Mouse (Mus musculus): ENCODE measurements around the gene Hcn3.
A peak's percentile ranks its signal among the peaks of the same experiment; 100 is the strongest.
"Not testable (repeated sequence)": the region's sequence is repeated elsewhere in the genome, so short reads cannot be mapped to it uniquely, and the experiment has no call there.

The Hcn3 gene

DNA sequence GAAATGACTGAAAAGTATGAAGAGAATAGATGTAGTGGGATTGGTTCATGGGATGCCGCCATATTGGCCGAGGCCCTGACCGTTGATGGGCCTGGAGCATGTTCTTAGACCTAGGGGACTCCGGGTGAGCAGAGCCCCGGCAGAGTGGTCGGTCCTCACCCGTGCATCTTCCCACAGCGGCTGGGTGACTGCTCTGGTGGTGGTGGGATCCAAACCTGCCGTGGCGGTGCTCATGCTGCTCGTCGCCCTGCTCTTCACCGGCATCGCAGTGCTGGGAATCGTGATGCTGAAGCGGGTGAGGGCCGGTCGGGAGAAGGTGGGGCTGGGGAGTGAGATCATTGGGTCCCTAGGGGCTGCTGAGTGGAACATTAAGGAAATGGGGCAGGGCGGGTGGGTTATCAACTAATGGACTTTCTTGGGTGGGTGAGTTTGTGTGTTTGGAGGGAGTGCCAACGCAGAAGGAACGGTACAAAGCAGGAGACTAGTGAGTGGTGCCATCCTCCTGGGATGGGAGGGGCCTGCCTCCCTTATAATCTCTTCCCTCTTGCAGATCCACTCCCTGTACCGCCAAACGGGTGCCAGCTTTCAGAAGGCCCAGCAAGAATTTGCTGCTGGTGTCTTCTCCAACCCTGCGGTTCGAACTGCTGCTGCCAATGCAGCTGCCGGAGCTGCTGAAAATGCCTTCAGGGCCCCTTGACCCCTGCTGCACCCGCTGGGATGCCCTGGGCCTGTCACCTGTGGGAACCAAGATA is 21.9 kb upstream of the Hcn3 start:
- no peak for DNase-seq (ENCODE audit: low spot score)

DNA sequence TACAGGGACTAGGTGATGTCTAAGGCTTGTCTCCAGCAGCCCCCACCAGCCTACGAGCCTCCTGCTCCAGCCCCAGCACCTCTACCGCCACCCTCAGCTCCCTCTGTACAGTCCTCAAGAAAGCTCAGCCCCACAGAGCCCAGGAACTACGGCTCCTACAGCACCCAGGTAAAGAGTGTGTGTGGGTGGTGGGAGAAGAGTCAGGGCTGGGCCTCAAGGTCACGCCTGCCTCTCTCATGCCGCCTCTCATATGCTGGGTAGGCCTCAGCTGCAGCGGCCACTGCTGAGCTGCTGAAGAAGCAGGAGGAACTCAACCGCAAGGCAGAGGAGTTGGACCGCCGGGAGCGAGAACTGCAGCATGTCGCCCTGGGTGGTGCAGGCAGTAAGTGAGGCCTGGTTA is 19.1 kb upstream of the Hcn3 start:
- no peak for DNase-seq (ENCODE audit: low spot score)

DNA sequence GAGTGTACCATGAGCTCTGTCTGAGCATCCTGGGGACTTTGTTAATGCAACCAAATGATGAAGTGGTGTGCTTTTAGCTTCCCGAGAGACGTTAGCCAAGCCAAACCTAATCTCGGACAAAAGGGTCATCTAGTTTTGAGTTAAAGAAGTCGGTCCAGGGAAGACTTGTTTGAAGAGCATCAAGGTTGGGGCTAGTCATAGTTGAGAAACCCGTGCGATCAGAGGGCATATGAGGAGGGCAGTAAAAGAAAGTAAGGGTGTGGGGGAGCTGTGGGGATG is 18.1 kb upstream of the Hcn3 start:
- DNase-seq (ENCODE audit: low spot score) = no peak

DNA sequence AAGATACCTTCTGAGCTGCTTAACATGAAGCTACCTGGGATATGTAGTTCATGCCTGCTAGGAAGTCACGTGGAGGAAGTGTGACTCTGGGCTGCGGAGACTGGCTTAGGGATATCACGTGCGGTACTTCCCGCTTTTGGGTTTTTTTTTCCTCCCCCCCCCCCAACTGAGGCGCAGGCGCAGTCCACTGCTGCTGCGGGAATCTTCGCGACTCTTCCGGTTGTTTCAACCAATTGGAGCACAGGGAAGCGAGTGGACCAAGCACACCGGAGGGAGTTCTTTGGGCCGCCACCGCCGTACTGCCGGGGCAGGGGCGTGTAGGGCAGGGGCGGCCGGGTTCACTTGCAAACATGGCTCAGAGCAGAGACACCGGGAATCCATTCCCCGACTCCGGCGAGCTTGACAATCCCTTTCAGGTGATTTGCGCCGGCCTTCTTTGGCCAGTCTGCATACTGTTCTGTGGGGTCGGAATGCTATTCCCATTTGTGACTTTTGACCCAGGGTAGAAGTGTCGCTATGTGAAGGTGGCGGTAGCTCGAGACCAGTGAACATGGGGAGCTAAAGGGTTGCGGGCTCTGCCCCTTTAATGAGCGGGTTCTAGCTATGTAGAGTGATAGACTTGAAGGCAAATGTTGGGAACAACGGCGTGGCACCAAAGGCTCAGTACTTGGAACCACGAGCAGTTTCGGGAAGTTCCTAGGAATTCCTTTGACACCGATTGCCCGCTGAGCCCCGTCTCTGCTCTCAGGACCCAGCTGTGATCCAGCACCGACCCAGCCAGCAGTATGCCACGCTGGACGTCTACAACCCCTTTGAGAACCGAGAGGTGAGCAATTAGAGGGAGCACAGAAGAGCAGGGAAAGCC is 17.5 kb upstream of the Hcn3 start, which contains the start of gene Scamp3:
TSS of gene Scamp3 (plus strand) at position 232 of the 865 bp plus-strand sequence.
- peak; percentile 91 for DNase-seq (ENCODE audit: low spot score)

DNA sequence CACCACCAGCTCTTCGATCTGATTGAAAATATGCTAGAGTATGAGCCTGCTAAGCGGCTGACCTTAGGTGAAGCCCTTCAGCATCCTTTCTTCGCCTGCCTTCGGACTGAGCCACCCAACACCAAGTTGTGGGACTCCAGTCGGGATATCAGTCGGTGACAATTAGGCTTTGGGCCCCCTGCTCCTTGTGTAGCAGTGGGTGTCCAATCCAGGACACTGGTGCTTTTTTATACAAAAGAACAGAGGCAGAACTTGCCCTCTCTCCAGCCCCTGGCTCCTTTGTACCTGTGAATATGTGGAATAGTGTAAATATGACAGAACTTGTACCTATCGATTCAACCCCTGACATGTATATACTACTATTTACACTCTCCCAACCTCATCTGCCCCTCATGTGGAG is 16.4 kb upstream of the Hcn3 start:
- DNase-seq (ENCODE audit: low spot score) = no peak

DNA sequence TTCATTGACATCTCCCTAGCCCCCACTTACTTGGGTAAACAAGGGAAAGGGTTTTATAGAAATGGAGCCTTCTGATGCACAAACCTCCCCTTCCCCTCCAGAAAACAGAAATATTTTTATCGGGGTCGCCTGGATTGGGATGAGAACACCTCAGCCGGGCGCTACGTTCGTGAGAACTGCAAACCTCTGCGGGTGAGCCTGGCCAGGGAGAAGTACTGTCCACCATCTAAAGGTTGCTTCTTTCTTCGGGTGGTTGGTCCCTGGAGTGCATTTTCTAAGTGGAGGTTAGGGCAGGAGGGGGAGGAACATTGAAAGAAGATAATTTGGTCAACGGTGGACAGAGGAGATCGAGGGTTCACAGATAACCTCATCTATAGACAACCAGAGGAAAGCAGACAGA is 15.5 kb upstream of the Hcn3 start:
- no peak for DNase-seq (ENCODE audit: low spot score)

DNA sequence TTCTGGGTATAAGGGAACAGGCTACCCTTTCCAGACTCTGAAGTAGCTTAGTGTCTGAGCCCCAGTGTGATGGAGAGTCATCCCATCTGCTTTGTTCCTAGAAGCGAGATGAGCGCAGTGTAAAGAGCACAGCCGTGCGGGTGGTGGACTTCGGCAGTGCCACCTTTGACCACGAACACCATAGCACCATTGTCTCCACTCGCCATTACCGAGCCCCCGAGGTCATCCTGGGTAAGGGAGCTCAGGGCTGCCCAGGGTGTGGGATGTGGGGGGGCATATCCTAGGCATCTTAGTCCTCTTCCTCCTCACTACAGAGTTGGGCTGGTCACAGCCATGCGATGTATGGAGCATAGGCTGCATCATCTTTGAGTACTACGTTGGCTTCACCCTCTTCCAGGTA is 14.8 kb upstream of the Hcn3 start:
- no peak for DNase-seq (ENCODE audit: low spot score)

DNA sequence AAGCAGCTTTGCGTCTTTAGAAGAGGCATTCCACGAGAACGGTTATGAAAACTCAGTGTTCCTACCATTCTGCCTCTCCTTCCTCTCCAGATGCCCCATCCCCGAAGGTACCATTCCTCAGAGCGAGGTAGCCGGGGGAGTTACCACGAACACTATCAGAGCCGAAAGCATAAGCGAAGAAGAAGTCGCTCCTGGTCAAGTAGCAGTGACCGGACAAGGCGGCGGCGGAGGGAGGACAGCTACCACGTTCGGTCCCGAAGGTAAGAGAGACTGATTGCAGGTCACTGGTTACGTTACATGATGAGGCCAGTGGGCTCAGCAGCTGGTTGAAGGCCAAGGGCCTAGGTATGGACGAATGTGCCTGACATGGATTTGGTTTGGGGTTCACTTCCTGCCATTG is 6.9 kb upstream of the Hcn3 start:
- DNase-seq (ENCODE audit: low spot score) = no peak

DNA sequence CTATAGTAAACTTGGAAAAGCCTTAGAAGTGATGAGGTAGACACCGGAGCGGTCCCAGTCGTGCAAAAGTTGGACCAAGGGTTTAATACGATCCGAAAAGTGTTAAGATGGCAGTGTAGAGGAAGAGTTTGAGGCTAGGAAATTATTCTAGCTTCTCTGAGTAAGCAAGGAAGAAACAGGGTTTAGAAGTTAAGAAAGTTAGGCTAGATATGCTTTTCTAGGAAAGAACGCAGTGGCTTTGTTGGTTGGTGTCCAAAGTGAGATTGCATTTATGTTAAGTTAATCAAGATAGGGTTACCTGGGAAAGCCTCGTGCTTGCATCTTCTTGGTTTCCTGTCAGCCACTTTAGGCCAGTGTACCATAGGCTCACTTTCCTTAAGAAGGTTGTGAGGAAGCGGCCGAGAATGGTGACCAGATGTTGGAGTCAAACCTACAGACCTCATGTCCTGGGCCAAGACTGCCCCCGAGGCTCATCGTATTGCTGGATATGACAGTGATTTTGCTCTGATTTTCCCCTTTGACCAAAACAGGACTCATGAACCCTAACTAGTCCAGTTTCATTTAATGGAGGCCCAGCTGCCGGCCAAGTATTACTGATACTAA is 5.4 kb upstream of the Hcn3 start:
- DNase-seq (ENCODE audit: low spot score) = no peak

DNA sequence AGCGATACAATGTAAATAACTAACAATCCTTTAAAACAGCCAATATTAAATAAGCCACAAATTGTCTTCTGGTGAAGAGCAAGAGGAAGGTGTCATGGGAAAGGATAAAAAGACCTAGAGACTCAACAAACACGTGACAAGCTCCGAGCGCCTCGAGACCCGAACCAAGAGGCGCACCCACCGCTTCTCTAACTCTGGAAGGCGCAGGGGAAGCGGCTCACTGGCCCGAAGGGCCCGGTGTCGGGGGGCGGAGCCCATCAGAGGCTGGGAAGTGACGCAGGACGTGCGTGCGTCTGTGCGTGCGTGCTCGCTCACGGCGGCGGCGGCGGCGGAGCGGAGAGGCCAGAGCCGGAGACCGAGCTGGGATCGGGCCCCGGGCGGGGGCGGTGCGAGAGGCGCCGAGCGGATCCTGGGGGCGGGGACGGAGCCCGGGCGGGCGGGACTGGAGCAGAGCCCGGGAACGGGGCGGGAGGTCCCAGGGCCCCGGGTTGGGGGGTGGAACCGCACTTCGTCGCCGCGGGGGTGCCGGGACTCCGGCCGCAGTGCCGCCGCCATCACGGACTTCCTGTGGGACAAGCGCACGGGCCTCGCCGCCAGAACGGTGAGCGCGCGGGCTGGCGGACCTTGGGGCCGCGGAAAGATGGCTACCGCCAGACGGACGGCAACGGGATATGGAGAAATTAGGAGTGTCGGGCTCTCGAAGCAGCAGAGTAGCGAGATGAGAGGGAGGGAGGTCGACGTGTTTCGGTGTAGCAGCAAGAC is 4.7 kb upstream of the Hcn3 start, which contains the start of gene Clk2:
TSS of gene Clk2 (plus strand) at position 290 of the 762 bp plus-strand sequence.
- peak; percentile 93 for DNase-seq (ENCODE audit: low spot score)

DNA sequence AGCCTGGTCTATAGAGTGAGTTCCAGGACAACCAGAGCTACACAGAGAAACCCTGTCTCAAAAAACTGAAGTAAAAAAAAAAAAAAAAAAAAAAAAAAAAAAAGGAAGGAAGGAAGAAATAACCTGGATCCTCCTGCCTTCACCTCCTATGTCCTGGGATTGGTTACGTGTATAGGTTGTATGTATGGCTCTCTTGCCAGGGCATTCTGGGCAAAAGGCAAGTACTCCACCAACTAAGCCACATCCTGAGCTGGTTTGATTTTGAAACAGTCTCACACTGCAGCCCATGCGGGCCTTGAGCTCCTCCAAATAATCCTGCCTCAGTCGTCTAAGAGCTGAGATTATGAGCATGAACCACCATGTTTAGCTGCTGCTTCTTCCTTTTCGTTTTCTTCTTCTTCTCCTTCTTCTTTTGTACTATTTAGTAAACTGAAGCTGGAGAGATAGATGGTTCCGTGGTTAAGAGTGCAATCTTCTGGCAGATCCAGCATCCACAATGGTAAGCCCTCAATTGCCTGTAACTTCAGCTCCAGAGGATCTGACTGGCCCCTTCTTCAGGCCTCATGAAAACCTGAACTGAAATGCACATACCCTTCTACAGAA is 3.7 kb upstream of the Hcn3 start:
- DNase-seq (ENCODE audit: low spot score) = no peak

DNA sequence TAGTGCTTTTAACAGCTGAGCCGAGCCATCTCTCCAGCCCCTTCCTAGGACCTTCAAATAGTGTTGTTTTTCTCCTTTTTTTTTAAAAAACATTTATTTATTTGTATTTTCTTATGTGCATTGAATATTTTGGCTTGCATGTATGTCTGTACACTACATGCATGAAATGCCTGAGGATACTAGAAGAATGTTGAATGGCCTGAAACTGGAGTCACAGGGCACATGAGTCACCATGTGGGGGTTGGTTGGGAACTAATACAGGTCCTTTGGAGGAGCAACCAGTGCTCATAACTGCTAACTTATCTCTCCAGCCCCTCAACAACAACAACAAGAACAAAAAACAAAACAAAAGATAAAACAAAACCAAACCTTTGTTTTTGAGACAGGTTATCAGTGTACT is 3.1 kb upstream of the Hcn3 start:
- DNase-seq (ENCODE audit: low spot score) = no peak

DNA sequence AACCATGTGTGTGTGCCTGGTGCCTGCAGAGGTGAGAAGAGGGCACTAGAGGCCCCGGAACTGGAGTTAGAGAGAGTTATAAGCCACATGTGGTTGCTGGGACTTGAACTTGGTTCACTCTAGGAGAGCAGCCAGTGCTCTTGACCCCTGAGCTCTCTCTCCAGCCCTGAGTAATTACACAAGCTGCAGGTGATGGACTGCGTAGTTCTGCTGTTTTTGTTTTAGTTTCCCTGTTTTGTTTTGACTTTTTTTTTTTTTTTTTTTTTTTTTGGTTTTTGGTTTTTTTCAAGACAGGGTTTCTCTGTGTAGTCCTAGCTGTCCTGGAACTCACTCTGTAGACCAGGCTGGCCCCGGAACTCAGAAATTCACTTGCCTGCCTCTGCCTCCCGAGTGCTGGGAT is 1.8 kb upstream of the Hcn3 start:
- DNase-seq (ENCODE audit: low spot score) = no peak

DNA sequence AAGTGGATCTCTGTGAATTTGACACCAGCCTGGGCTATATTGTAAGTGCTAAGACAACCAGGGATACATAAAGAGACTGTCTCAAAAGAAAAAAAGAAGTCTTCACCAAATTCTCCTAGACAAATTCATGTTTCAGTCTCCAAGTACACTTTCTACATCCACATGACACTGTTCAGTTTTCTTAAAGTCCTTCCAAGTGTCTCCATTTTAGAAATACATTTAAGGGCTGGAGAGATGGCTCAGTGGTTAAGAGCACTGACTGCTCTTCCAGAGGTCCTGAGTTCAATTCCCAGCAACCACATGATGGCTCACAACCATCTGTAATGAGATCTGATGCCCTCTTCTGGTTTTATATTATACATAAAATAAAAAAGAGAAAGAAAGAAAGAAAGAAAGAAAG is 1.2 kb upstream of the Hcn3 start:
- not testable (repeated sequence) for DNase-seq (ENCODE audit: low spot score)

DNA sequence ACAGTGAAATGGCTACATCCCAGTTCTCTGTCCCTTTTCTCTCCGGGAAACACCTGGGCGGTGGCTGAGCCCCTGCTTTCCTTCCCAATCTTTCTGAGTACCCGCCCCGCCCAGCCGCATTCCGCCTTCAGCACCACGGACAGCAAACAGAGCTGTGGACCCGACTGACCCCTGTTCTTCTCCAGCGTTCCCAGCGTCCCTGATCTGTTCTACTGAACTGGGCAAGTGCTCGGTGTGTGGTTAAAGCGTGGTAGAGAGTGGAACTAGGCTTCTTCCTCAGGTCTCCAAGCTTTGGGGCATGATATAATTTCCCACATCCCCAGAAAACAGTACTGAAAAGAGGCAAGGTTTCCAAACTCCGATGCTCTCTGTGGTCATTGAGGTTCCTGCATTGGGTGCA is 785 bp downstream of the Hcn3 start:
- no peak for DNase-seq (ENCODE audit: low spot score)

DNA sequence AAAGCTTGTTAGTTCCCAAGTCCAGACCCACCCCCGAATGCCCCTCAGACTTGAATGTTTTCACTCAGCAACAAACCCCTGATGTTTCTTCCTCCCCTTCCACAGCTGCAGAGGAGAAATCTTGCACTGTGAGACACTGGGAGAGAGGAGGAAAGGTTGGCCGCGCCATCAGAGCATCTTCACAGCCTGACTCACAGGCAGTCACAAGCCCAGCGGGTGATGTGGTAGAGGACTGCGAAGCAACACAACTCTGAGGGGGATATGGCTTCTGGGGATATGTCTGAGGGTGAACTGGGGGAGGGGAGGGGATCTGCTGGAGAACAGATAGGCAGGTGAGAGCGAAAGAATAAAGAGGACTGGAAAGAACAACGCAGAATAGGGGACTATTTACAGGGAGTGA is 1.3 kb downstream of the Hcn3 start:
- no peak for DNase-seq (ENCODE audit: low spot score)

DNA sequence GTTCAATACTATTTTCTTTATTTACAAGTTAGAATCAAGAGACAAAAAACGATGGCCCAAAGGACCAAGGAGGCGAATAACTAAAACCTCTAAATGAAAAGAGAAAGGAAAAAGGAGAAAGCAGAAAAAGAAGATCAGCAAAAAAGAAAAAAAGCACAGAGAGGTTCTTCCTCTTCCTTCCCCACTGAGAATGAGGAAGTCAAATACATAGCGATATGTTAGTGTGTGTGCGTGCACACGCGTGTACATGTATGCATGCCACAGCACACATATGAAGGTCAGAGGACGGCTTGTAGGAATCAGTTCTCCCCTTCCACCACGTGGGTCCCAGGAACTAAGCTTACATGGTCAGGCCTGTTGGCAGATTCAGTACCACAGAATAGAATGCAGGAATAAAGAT is 3.0 kb downstream of the Hcn3 start:
- DNase-seq (ENCODE audit: low spot score) = no peak

DNA sequence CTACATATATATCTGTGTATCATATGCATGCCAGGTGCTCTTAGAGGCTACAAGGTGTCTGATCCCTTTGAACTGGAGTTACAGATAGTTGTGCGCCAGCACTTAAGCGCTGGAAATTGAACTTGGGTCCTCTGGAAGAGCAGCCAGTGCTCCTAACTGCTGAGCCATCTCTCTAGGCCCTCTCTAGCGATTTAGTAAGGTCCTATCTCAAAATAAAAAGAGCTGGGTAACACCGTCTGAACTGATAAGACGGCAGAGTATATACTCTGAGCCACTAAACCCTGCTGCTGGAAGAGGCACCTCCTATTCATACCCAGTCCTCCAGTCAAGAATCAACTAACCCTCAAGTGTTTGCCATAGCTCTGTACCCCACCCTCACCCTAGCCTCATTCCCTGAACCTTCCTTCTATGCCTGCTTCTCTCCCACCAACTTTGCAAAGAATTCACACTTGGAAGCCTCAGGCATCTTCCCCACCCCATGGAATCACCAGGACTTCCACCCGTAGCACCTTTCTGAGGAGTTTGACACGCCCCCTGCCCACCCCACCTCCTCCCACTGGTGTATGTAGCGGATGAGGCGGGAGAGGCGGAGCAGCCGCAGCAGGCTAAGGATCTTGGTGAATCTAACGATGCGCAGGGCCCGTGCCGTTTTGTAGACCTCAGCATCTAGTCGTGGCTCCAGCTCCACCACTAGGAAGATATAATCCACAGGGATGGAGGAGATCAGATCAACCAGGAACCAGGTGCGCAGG is 7.7 kb downstream of the Hcn3 start:
- no peak for DNase-seq (ENCODE audit: low spot score)

DNA sequence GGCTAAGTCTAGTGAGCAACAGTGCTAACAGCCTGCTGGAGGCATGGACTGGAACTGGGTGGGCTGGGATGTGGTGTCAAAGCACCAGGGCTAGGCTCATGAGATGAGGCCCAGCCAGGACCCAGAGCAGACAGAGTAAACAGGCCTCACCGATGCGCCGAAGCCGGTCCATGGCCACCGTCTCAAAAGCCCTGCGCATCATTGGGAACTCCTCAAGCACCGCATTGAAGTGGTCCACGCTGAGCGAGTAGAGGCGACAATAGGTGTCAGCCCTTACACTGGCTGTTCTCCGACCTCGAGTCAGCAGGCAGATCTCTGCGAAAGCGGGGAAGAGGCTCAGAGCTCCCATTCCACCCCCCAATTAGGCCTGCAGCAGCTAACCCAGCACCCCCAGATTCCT is 11.4 kb downstream of the Hcn3 start:
- DNase-seq (ENCODE audit: low spot score) = no peak

DNA sequence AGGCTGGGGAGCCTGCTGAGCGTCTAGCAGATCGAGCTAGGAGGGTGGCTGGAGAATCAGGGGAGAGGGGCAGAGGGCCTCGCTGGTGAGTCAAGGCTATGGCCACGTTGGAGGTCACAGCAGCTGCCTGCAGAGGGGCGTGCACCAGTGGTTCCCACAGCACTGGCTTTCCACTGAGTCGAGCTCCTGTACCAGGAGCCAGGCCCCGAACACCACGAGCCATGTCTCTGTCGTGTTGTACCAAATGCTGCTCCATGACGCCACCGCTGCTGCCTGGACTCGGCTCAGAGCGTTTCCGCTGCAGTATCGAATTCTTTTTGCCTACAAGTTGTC is 12.1 kb downstream of the Hcn3 start:
- DNase-seq (ENCODE audit: low spot score) = no peak
